Mouse (Mus musculus) heart, adult 2 months (tissue): Measurements from ENCODE around the gene Limch1.
A peak's percentile ranks its signal among the peaks of the same experiment; 100 is the strongest.

Experiments
- CTCF ChIP-seq: fragments of 200-600 bp; IDR thresholded peaks from 2 replicates; pipeline ENCODE4 v1.8.1; 2022; ENCODE audit warnings: antibody characterized with exemption, mild to moderate bottlenecking, moderate library complexity
- EP300 ChIP-seq: fragments of 200-500 bp; IDR thresholded peaks from 2 replicates; pipeline ENCODE4 v1.6.1; 2011; ENCODE audit warnings: low read depth, low read length, control low read depth; ENCODE audit not compliant: insufficient read depth
- POLR2A ChIP-seq: fragments of 200-500 bp; IDR thresholded peaks from 2 replicates; pipeline ENCODE4 v1.6.1; 2011; ENCODE audit warnings: mild to moderate bottlenecking, low read depth, low read length, control low read depth; ENCODE audit not compliant: insufficient read depth

DNA sequence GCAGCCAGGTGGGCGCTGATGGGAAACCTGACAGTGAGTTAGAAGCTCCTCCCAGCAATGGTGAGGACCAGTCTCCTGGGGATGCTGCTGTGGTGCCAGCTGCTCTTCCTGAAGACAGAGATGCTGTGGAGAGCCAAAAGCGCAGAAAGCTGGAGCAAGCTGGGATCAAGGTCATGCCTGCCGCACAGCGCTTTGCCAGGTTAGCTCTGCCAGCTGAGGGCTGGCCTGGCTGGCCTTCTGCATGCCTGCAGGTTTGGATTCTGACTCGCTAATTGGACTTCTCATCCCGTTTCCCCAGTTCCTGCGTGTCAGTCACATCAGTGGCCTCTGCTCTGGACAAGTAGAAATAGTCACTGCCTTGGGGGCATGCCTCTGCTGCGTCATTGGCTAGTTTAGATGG, 230.0 kb downstream of the Limch1 start:
- TF ChIP-seq POLR2A (no peak), CTCF (no peak), EP300 (0 out of 2 replicates have a peak, but pooled peaks have one; percentile 14)
